Comparison of ENCODE assay signal across 20 mouse cellular contexts in genomic region chr1:75148727-75149126, GRCm38 (mm10). TPM values are rescaled to one million over a fixed set of nuclear protein-coding genes. Genes with fewer than 3 reads are reported as not detected.
"Had no signal": no experiment of that assay in that cellular context is flagged by ENCODE, and none has a peak within 500 bp of the region (broad histone marks: within the 10 kb centered on the region; RNA-seq: fewer than 3 reads in every experiment).

No protein-coding gene starts in this region.

- ATAC-seq: midbrain, embryonic 16.5 days had no signal

- H3K9ac ChIP-seq: lung, embryonic 14.5 days; midbrain, embryonic 12.5 days; neural tube, embryonic 13.5 days; neural tube, embryonic 15.5 days had no signal

- H3K4me2 ChIP-seq: lung, embryonic 14.5 days; midbrain, embryonic 12.5 days; neural tube, embryonic 13.5 days; neural tube, embryonic 15.5 days had no signal

- H3K27ac ChIP-seq: midbrain, embryonic 10.5 days; midbrain, embryonic 12.5 days; neural tube, embryonic 13.5 days; neural tube, embryonic 15.5 days had no signal

- H3K27me3 ChIP-seq: midbrain, embryonic 12.5 days; neural tube, embryonic 13.5 days; neural tube, embryonic 15.5 days had no signal

- DNase-seq: lung, embryonic 14.5 days; lung, postnatal 10 days; lung, postnatal 4 days; midbrain, embryonic 14.5 days; retina, postnatal 1 day; right cerebral cortex, adult 18-20 months; right cerebral cortex, postnatal 25 days; right cerebral cortex, postnatal 4 days; spleen, adult 18-20 months; thymus, adult 18-20 months; thymus, postnatal 14 days; thymus, postnatal 36 days had no signal

- H3K9me3 ChIP-seq: midbrain, embryonic 10.5 days; midbrain, embryonic 12.5 days; neural tube, embryonic 13.5 days; neural tube, embryonic 15.5 days had no signal

- H3K4me3 ChIP-seq: midbrain, embryonic 10.5 days; midbrain, embryonic 12.5 days; myocyte; neural tube, embryonic 13.5 days; neural tube, embryonic 15.5 days had no signal

RNA-seq across cellular contexts. Expression of gene Slc23a3, which starts 15.0 kb away (rescaled TPM):
- total RNA-seq: megakaryocyte-erythroid progenitor cell, adult 5-6 weeks had no signal
- polyA plus RNA-seq: midbrain, embryonic 14.5 days; midbrain, embryonic 16.5 days; neural tube, embryonic 11.5 days; neural tube, embryonic 13.5 days; neural tube, embryonic 15.5 days had no signal
